Mouse (Mus musculus) stomach, embryonic 16.5 days (tissue): Measurements from ENCODE around the gene Nanog. TPM values are rescaled to one million over a fixed set of nuclear protein-coding genes. Genes with fewer than 3 reads are reported as not detected.

Experiments
- ATAC-seq: fragments of 200-750 bp; cut with Nextera tagmentation; 2 replicates; pipeline ENCODE4 v1.8.0; 2017; ENCODE audit warnings: moderate number of reproducible peaks, moderate TSS enrichment; ENCODE audit not compliant: insufficient read depth, low FRiP score
- H3K27ac ChIP-seq: fragments of 300-500 bp; sonication (generic); 2 replicates; pipeline ENCODE4 v1.5.1; 2014; ENCODE audit warnings: low read length
- H3K27me3 ChIP-seq: fragments of 300-500 bp; sonication (generic); 2 replicates; pipeline ENCODE4 v1.6.1; 2014; ENCODE audit warnings: low read length, control low read depth, mixed read lengths; ENCODE audit not compliant: control insufficient read depth, insufficient read depth
- H3K36me3 ChIP-seq: fragments of 300-500 bp; sonication (generic); 2 replicates; pipeline ENCODE4 v1.6.1; 2014; ENCODE audit warnings: low read length; ENCODE audit not compliant: control insufficient read depth, insufficient read depth
- H3K4me1 ChIP-seq: fragments of 300-500 bp; sonication (generic); 2 replicates; pipeline ENCODE4 v1.6.1; 2014; ENCODE audit warnings: low read length, control low read depth, mixed read lengths; ENCODE audit not compliant: control insufficient read depth, insufficient read depth
- H3K4me2 ChIP-seq: fragments of 300-500 bp; sonication (generic); 2 replicates; pipeline ENCODE4 v1.6.1; 2014; ENCODE audit warnings: low read depth, low read length, mixed read lengths
- H3K4me3 ChIP-seq: fragments of 300-500 bp; sonication (generic); replicated peaks from 2 replicates; pipeline ENCODE4 v1.5.1; 2014; ENCODE audit warnings: mild to moderate bottlenecking, low read length
- H3K9ac ChIP-seq: fragments of 300-500 bp; sonication (generic); 2 replicates; pipeline ENCODE4 v1.6.1; 2014; ENCODE audit warnings: low read length
- H3K9me3 ChIP-seq: fragments of 300-500 bp; sonication (generic); replicated peaks from 2 replicates; pipeline ENCODE4 v1.6.1; 2016; ENCODE audit warnings: low read length, control low read depth; ENCODE audit not compliant: control insufficient read depth
- WGBS: fragments of 180-500 bp; shearing (Covaris S2); extraction: QIAGEN DNeasy Blood & Tissue Kit; methylation state at CpG from one replicate; pipeline ENCODE4 v1.1.7; 2014; 5-methylcytosine and 5-hydroxymethylcytosine counted together
- polyA plus RNA-seq: library from polyadenylated mRNA; unstranded; fragments of >200 nt; fragmentation: Nextera tagmentation; extraction: Ambion mirVana; gene quantifications from 2 replicates; pipeline ENCODE4 v1.2.1, GENCODE M21; 2015

Nanog gene
- polyA plus RNA-seq, 1 experiment from 2014 or later: 0.14 TPM

GRCm38 (mm10) chr6:122668823-122669222 is 38.5 kb upstream of the Nanog start:
- Histone ChIP-seq H3K36me3 (no peaks in the 10 kb centered on the region), H3K27me3 (no peaks in the 10 kb centered on the region), H3K27ac (no peak overlapping the region), H3K9ac (no peak overlapping the region), H3K4me1 (peaks cover 4% of the 10 kb centered on the region; the same call in 1 of the 2 replicates), H3K4me2 (no peak overlapping the region), H3K9me3 (no peaks in the 10 kb centered on the region), H3K4me3 (no peak overlapping the region)
- no peak for ATAC-seq
- 70% methylated on average over 5 of the region's 5 CpGs for WGBS

- Histone ChIP-seq H3K9ac (peak overlapping the region; percentile 26; the same call in 1 of the 2 replicates), H3K36me3 (no peaks in the 10 kb centered on the region), H3K4me2 (peak overlapping the region; percentile 59), H3K27me3 (no peaks in the 10 kb centered on the region), H3K27ac (no peak overlapping the region), H3K9me3 (no peaks in the 10 kb centered on the region), H3K4me3 (peak overlapping the region; percentile 47), H3K4me1 (peaks cover 4% of the 10 kb centered on the region; the same call in 1 of the 2 replicates)
- ATAC-seq: peak; percentile 82
- 6% methylated on average over 19 of the region's 19 CpGs for WGBS
Measured at GRCm38 (mm10) chr6:122669406-122670200, 37.7 kb upstream of the Nanog start.

GRCm38 (mm10) chr6:122670201-122670551 is 37.1 kb upstream of the Nanog start:
- H3K9me3 ChIP-seq: no peaks in the 10 kb centered on the region
- H3K4me3 ChIP-seq: peak overlapping the region; percentile 47; the same call in 1 of the 2 replicates
- H3K27ac ChIP-seq: no peak overlapping the region
- ATAC-seq: no peak
- H3K4me2 ChIP-seq: peak overlapping the region; percentile 59
- no peaks in the 10 kb centered on the region for H3K36me3 ChIP-seq
- H3K27me3 ChIP-seq: no peaks in the 10 kb centered on the region
- 29% methylated on average over 10 of the region's 10 CpGs for WGBS
- no peak overlapping the region; the same call in 1 of the 2 replicates for H3K9ac ChIP-seq
- H3K4me1 ChIP-seq: peaks cover 4% of the 10 kb centered on the region; the same call in 1 of the 2 replicates

- H3K4me2 ChIP-seq: no peak overlapping the region
- H3K27ac ChIP-seq: no peak overlapping the region
- no peaks in the 10 kb centered on the region for H3K27me3 ChIP-seq
- no peak overlapping the region for H3K4me3 ChIP-seq
- no peaks in the 10 kb centered on the region for H3K9me3 ChIP-seq
- ATAC-seq: no peak
- peaks cover 4% of the 10 kb centered on the region; the same call in 1 of the 2 replicates for H3K4me1 ChIP-seq
- H3K36me3 ChIP-seq: no peaks in the 10 kb centered on the region
- 92% methylated on average over 4 of the region's 4 CpGs for WGBS
- H3K9ac ChIP-seq: no peak overlapping the region
Measured at GRCm38 (mm10) chr6:122670841-122671240, 36.4 kb upstream of the Nanog start.

- ATAC-seq: no peak
- no peak overlapping the region for H3K9ac ChIP-seq
- WGBS: 43% methylated on average over 8 of the region's 8 CpGs
- H3K4me2 ChIP-seq: no peak overlapping the region
- H3K4me3 ChIP-seq: no peak overlapping the region
- no peaks in the 10 kb centered on the region for H3K27me3 ChIP-seq
- peaks cover 4% of the 10 kb centered on the region; the same call in 1 of the 2 replicates for H3K4me1 ChIP-seq
- H3K36me3 ChIP-seq: no peaks in the 10 kb centered on the region
- H3K9me3 ChIP-seq: no peaks in the 10 kb centered on the region
- no peak overlapping the region for H3K27ac ChIP-seq
Measured at GRCm38 (mm10) chr6:122672746-122673145, 34.5 kb upstream of the Nanog start.

- no peaks in the 10 kb centered on the region for H3K4me1 ChIP-seq
- H3K27me3 ChIP-seq: no peaks in the 10 kb centered on the region
- no peak overlapping the region for H3K27ac ChIP-seq
- 81% methylated on average over 3 of the region's 3 CpGs for WGBS
- H3K9ac ChIP-seq: no peak overlapping the region
- no peak for ATAC-seq
- no peaks in the 10 kb centered on the region for H3K9me3 ChIP-seq
- H3K36me3 ChIP-seq: no peaks in the 10 kb centered on the region
- no peak overlapping the region for H3K4me2 ChIP-seq
- no peak overlapping the region for H3K4me3 ChIP-seq
Measured at GRCm38 (mm10) chr6:122682646-122683045, 24.6 kb upstream of the Nanog start.

GRCm38 (mm10) chr6:122686709-122687108 is 20.6 kb upstream of the Nanog start:
- Histone ChIP-seq H3K9me3 (no peaks in the 10 kb centered on the region), H3K27me3 (no peaks in the 10 kb centered on the region), H3K9ac (no peak overlapping the region), H3K4me1 (no peaks in the 10 kb centered on the region), H3K4me3 (no peak overlapping the region), H3K4me2 (no peak overlapping the region), H3K36me3 (no peaks in the 10 kb centered on the region), H3K27ac (no peak overlapping the region)
- no peak for ATAC-seq
- WGBS: 92% methylated on average over 13 of the region's 13 CpGs

GRCm38 (mm10) chr6:122689411-122690055 is 17.8 kb upstream of the Nanog start:
- Histone ChIP-seq H3K4me3 (no peak overlapping the region), H3K27ac (no peak overlapping the region), H3K9ac (no peak overlapping the region), H3K9me3 (no peaks in the 10 kb centered on the region), H3K36me3 (no peaks in the 10 kb centered on the region), H3K27me3 (no peaks in the 10 kb centered on the region), H3K4me2 (no peak overlapping the region), H3K4me1 (no peaks in the 10 kb centered on the region)
- 71% methylated on average over 6 of the region's 6 CpGs for WGBS
- ATAC-seq: no peak

GRCm38 (mm10) chr6:122690082-122690481 is 17.2 kb upstream of the Nanog start:
- no peaks in the 10 kb centered on the region for H3K9me3 ChIP-seq
- H3K4me2 ChIP-seq: no peak overlapping the region
- WGBS: 84% methylated on average over 5 of the region's 5 CpGs
- no peaks in the 10 kb centered on the region for H3K27me3 ChIP-seq
- no peak overlapping the region for H3K9ac ChIP-seq
- no peak overlapping the region for H3K4me3 ChIP-seq
- ATAC-seq: no peak
- H3K4me1 ChIP-seq: no peaks in the 10 kb centered on the region
- H3K27ac ChIP-seq: no peak overlapping the region
- H3K36me3 ChIP-seq: no peaks in the 10 kb centered on the region
